Mouse (Mus musculus): ENCODE data around the gene Aipl1. TPM values are rescaled to one million over a fixed set of nuclear protein-coding genes. Genes with fewer than 3 reads are reported as not detected.

Gene Aipl1
- total RNA-seq (2014; rRNA removed; ENCODE audit: low replicate concordance): not detected in 2 replicates
- polyA plus RNA-seq (2015; fragmentation: Nextera tagmentation; extraction: Ambion mirVana): 0.11 and 0.31 TPM in 2 replicates

- Histone ChIP-seq H3K4me2 (ENCODE audit: low read depth, low read length) (no peak within 1 kb of the TSS), H3K27ac (ENCODE audit: low read depth) (no peak within 1 kb of the TSS), H3K4me3 (ENCODE audit: low read depth, low read length) (no peak within 1 kb of the TSS), H3K36me3 (replicated peaks; ENCODE audit: control insufficient read depth, insufficient read depth, low read length) (no peaks in the 10 kb centered on the region), H3K9me3 (replicated peaks; ENCODE audit: control insufficient read depth, low read length) (no peaks in the 10 kb centered on the region), H3K27me3 (ENCODE audit: control insufficient read depth, insufficient read depth, low read length) (0 out of 2 replicates have a peak, but pooled peaks cover 8% of the 10 kb centered on the region), H3K4me1 (ENCODE audit: control insufficient read depth, insufficient read depth) (peaks cover 13% of the 10 kb centered on the region; the same call in 1 of the 2 replicates), H3K9ac (replicated peaks; ENCODE audit: low read depth, low read length) (no peak within 1 kb of the TSS)
- TF ChIP-seq EP300 (IDR thresholded peaks at IDR 0.05; ENCODE audit: low read depth): no peak
- TF ChIP-seq CTCF (IDR thresholded peaks at IDR 0.05; ENCODE audit: low read depth): no peak
- ATAC-seq (ENCODE audit: insufficient read depth, low read depth): no peak
- 59% methylated on average over 4 of the region's 4 CpGs for WGBS
- DNase-seq (ENCODE audit: low spot score): no peak
Measured at GRCm38 (mm10) chr11:72037409-72037808, at the start of gene Aipl1. Gene Aipl1, minus strand, starts transcription at chr11:72037509.

- H3K4me2 ChIP-seq (ENCODE audit: low read depth, low read length): peak overlapping the region; percentile 35; the same call in 1 of the 2 replicates
- H3K27me3 ChIP-seq (ENCODE audit: control insufficient read depth, insufficient read depth, low read length): no peaks in the 10 kb centered on the region
- 17% methylated on average over 11 of the region's 11 CpGs for WGBS
- H3K4me3 ChIP-seq (ENCODE audit: low read depth, low read length): no peak overlapping the region
- H3K9ac ChIP-seq (replicated peaks; ENCODE audit: low read depth, low read length): no peak overlapping the region; the same call in 1 of the 2 replicates
- ATAC-seq (ENCODE audit: insufficient read depth, low read depth) (peak; percentile 72), DNase-seq (ENCODE audit: low spot score) (peak; percentile 36)
- peaks cover 19% of the 10 kb centered on the region for H3K4me1 ChIP-seq (ENCODE audit: control insufficient read depth, insufficient read depth)
- H3K27ac ChIP-seq (ENCODE audit: low read depth): peak overlapping the region; percentile 77
- no peaks in the 10 kb centered on the region for H3K36me3 ChIP-seq (replicated peaks; ENCODE audit: control insufficient read depth, insufficient read depth, low read length)
- TF ChIP-seq CTCF (IDR thresholded peaks at IDR 0.05; ENCODE audit: low read depth) (no peak; the same call in 1 of the 2 replicates), EP300 (IDR thresholded peaks at IDR 0.05; ENCODE audit: low read depth) (no peak)
- H3K9me3 ChIP-seq (replicated peaks; ENCODE audit: control insufficient read depth, low read length): no peaks in the 10 kb centered on the region
Measured at GRCm38 (mm10) chr11:72086251-72087046, 49.1 kb upstream of the Aipl1 start.

GRCm38 (mm10) chr11:72084337-72084736, 47.0 kb upstream of the Aipl1 start:
- Histone ChIP-seq H3K4me1 (ENCODE audit: control insufficient read depth, insufficient read depth) (peaks cover 19% of the 10 kb centered on the region), H3K9me3 (replicated peaks; ENCODE audit: control insufficient read depth, low read length) (no peaks in the 10 kb centered on the region), H3K4me3 (ENCODE audit: low read depth, low read length) (no peak overlapping the region), H3K9ac (replicated peaks; ENCODE audit: low read depth, low read length) (no peak overlapping the region), H3K27ac (ENCODE audit: low read depth) (no peak overlapping the region), H3K27me3 (ENCODE audit: control insufficient read depth, insufficient read depth, low read length) (no peaks in the 10 kb centered on the region), H3K4me2 (ENCODE audit: low read depth, low read length) (no peak overlapping the region), H3K36me3 (replicated peaks; ENCODE audit: control insufficient read depth, insufficient read depth, low read length) (no peaks in the 10 kb centered on the region)
- TF ChIP-seq EP300 (IDR thresholded peaks at IDR 0.05; ENCODE audit: low read depth) (no peak), CTCF (IDR thresholded peaks at IDR 0.05; ENCODE audit: low read depth) (no peak)
- 95% methylated on average over 15 of the region's 15 CpGs for WGBS
- ATAC-seq (ENCODE audit: insufficient read depth, low read depth): no peak
- no peak for DNase-seq (ENCODE audit: low spot score)

- WGBS: 97% methylated on average over 4 of the region's 4 CpGs
- Histone ChIP-seq H3K9ac (replicated peaks; ENCODE audit: low read depth, low read length) (no peak overlapping the region), H3K4me2 (ENCODE audit: low read depth, low read length) (no peak overlapping the region), H3K36me3 (replicated peaks; ENCODE audit: control insufficient read depth, insufficient read depth, low read length) (no peaks in the 10 kb centered on the region), H3K27ac (ENCODE audit: low read depth) (no peak overlapping the region), H3K4me3 (ENCODE audit: low read depth, low read length) (no peak overlapping the region), H3K4me1 (ENCODE audit: control insufficient read depth, insufficient read depth) (peaks cover 19% of the 10 kb centered on the region), H3K27me3 (ENCODE audit: control insufficient read depth, insufficient read depth, low read length) (no peaks in the 10 kb centered on the region), H3K9me3 (replicated peaks; ENCODE audit: control insufficient read depth, low read length) (no peaks in the 10 kb centered on the region)
- ATAC-seq (ENCODE audit: insufficient read depth, low read depth) (no peak), DNase-seq (ENCODE audit: low spot score) (no peak)
- TF ChIP-seq EP300 (IDR thresholded peaks at IDR 0.05; ENCODE audit: low read depth): no peak
- no peak for TF ChIP-seq CTCF (IDR thresholded peaks at IDR 0.05; ENCODE audit: low read depth)
Measured at GRCm38 (mm10) chr11:72082601-72083000, 45.3 kb upstream of the Aipl1 start.

- no peaks in the 10 kb centered on the region for H3K36me3 ChIP-seq (replicated peaks; ENCODE audit: control insufficient read depth, insufficient read depth, low read length)
- peaks cover 3% of the 10 kb centered on the region; the same call in 1 of the 2 replicates for H3K4me1 ChIP-seq (ENCODE audit: control insufficient read depth, insufficient read depth)
- H3K9me3 ChIP-seq (replicated peaks; ENCODE audit: control insufficient read depth, low read length): no peaks in the 10 kb centered on the region
- no peaks in the 10 kb centered on the region for H3K27me3 ChIP-seq (ENCODE audit: control insufficient read depth, insufficient read depth, low read length)
- 79% methylated on average over 6 of the region's 6 CpGs for WGBS
- ATAC-seq (ENCODE audit: insufficient read depth, low read depth) (no peak), DNase-seq (ENCODE audit: low spot score) (no peak)
- H3K4me2 ChIP-seq (ENCODE audit: low read depth, low read length): no peak overlapping the region
- H3K4me3 ChIP-seq (ENCODE audit: low read depth, low read length): no peak overlapping the region
- no peak overlapping the region for H3K27ac ChIP-seq (ENCODE audit: low read depth)
- no peak overlapping the region for H3K9ac ChIP-seq (replicated peaks; ENCODE audit: low read depth, low read length)
- TF ChIP-seq EP300 (IDR thresholded peaks at IDR 0.05; ENCODE audit: low read depth): no peak
- TF ChIP-seq CTCF (IDR thresholded peaks at IDR 0.05; ENCODE audit: low read depth): no peak
Measured at GRCm38 (mm10) chr11:72080461-72080860, 43.2 kb upstream of the Aipl1 start.

All from heart, postnatal 0 days (tissue).